Mouse (Mus musculus): ENCODE measurements around the gene Hist1h1c. TPM values are rescaled to one million over a fixed set of nuclear protein-coding genes. Genes with fewer than 3 reads are reported as not detected.
A peak's percentile ranks its signal among the peaks of the same experiment; 100 is the strongest.
"Not testable (repeated sequence)": the region's sequence is repeated elsewhere in the genome, so short reads cannot be mapped to it uniquely, and the experiment has no call there.

Gene Hist1h1c
- polyA plus RNA-seq, 1 experiment from 2014 or later, result 28.3 TPM

DNA sequence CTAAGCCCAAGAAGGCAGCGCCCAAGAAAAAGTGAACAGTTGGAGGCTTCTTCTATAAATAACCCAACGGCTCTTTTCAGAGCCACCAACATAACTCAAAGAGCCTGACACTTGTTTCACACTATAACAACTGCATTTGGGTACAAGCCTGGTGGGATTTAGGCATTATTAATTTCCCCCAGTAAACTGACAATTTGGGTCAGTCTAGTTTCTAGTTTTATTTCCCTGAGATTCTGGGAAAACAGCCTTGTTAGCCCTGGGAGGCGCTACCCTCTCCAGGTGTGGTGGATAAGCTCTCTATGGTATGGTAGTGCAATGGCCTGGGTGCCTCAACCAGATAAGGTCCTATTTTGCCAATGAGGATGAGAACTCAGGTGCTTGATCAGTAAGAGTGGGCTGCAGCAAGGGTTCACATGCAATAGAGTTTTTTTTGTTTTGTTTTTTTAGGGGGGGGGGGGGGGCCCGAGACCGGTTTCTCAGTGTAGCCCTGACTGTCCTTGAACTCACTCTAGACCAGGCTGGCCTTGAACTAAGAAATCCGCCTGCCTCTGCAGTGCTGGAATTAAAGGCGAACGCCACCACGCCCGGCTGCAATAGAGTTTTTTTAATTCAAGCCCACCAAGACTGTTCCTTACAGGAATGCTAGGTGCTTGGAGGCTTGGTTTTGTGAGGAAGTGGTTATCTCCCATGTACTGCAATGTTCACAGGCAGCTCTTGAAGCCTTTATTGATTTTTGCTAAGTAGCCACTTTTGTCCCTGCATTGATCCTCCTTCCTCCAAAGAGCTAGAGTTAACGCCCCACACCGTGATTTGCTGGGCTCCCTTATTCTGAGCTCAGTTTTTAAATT, 25.9 kb downstream of the Hist1h1c start:
- 42% methylated on average over 12 of the region's 12 CpGs for WGBS
- Histone ChIP-seq H3K27ac (ENCODE audit: low read length) (peak overlapping the region; percentile 99), H3K27me3 (ENCODE audit: insufficient read depth, low read length) (no peaks in the 10 kb centered on the region), H3K4me2 (replicated peaks; ENCODE audit: low read depth, low read length) (peak overlapping the region; percentile 90), H3K9ac (replicated peaks; ENCODE audit: low read length) (peak overlapping the region; percentile 83), H3K9me3 (ENCODE audit: low read length) (no peaks in the 10 kb centered on the region), H3K4me1 (ENCODE audit: insufficient read depth, low read length) (peaks cover 24% of the 10 kb centered on the region), H3K36me3 (ENCODE audit: insufficient read depth, low read length) (no peaks in the 10 kb centered on the region), H3K4me3 (ENCODE audit: low read length) (peak overlapping the region; percentile 70)
- no peak for ATAC-seq (ENCODE audit: low FRiP score, low TSS enrichment)

- 0 out of 2 replicates have a peak overlapping the region, but pooled peaks have one; percentile 90 for H3K4me2 ChIP-seq (replicated peaks; ENCODE audit: low read depth, low read length)
- no peak for ATAC-seq (ENCODE audit: low FRiP score, low TSS enrichment)
- 64% methylated on average over 1 of the region's 1 CpGs for WGBS
- H3K9me3 ChIP-seq (ENCODE audit: low read length), result no peaks in the 10 kb centered on the region
- H3K9ac ChIP-seq (replicated peaks; ENCODE audit: low read length), result no peak overlapping the region
- H3K27me3 ChIP-seq (ENCODE audit: insufficient read depth, low read length), result no peaks in the 10 kb centered on the region
- H3K4me1 ChIP-seq (ENCODE audit: insufficient read depth, low read length), result peaks cover 20% of the 10 kb centered on the region
- H3K4me3 ChIP-seq (ENCODE audit: low read length), result no peak overlapping the region
- H3K36me3 ChIP-seq (ENCODE audit: insufficient read depth, low read length), result no peaks in the 10 kb centered on the region
- no peak overlapping the region for H3K27ac ChIP-seq (ENCODE audit: low read length)
Measured at GRCm38 (mm10) chr13:23765172-23765513, 26.5 kb downstream of the Hist1h1c start.

- ATAC-seq (ENCODE audit: low FRiP score, low TSS enrichment), result no peak
- H3K4me1 ChIP-seq (ENCODE audit: insufficient read depth, low read length), result peaks cover 16% of the 10 kb centered on the region
- H3K4me3 ChIP-seq (ENCODE audit: low read length), result no peak overlapping the region
- H3K27ac ChIP-seq (ENCODE audit: low read length), result no peak overlapping the region
- no peaks in the 10 kb centered on the region for H3K27me3 ChIP-seq (ENCODE audit: insufficient read depth, low read length)
- H3K9ac ChIP-seq (replicated peaks; ENCODE audit: low read length), result no peak overlapping the region
- no peaks in the 10 kb centered on the region for H3K36me3 ChIP-seq (ENCODE audit: insufficient read depth, low read length)
- H3K9me3 ChIP-seq (ENCODE audit: low read length), result no peaks in the 10 kb centered on the region
- no peak overlapping the region for H3K4me2 ChIP-seq (replicated peaks; ENCODE audit: low read depth, low read length)
Measured at GRCm38 (mm10) chr13:23766772-23767171, 28.2 kb downstream of the Hist1h1c start.

DNA sequence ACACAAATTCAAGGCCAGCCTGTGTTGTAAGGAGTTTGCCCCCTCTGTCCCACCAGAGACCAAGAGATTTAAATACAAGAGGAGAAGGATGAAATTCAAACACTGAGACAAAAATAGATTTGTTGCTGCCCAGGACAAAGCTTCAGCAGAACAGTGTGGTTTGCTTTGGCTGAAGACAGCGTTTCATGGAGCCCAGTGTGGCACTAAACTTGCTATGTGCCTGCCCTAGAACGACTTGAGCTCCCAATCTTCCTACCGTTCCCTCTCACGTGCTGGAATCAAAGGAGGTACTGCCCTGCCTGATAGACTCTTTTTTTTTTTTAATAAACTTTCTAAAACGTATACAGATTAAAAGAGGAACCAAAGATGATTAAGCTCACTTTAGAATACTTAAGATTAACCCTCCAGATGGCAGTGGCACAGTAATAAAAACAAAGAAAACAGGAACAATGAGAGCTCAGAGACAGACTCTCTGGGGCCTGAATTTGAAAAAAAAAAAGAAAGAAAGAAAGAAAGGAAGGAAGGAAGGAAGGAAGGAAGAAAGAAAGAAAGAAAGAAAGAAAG, 30.3 kb downstream of the Hist1h1c start:
- H3K4me2 ChIP-seq (replicated peaks; ENCODE audit: low read depth, low read length), result no peak overlapping the region
- WGBS, result 58% methylated on average over 5 of the region's 5 CpGs
- no peak overlapping the region for H3K27ac ChIP-seq (ENCODE audit: low read length)
- no peaks in the 10 kb centered on the region for H3K36me3 ChIP-seq (ENCODE audit: insufficient read depth, low read length)
- H3K9me3 ChIP-seq (ENCODE audit: low read length), result no peaks in the 10 kb centered on the region
- no peak overlapping the region for H3K4me3 ChIP-seq (ENCODE audit: low read length)
- ATAC-seq (ENCODE audit: low FRiP score, low TSS enrichment), result no peak
- H3K4me1 ChIP-seq (ENCODE audit: insufficient read depth, low read length), result peaks cover 7% of the 10 kb centered on the region
- no peak overlapping the region for H3K9ac ChIP-seq (replicated peaks; ENCODE audit: low read length)
- no peaks in the 10 kb centered on the region for H3K27me3 ChIP-seq (ENCODE audit: insufficient read depth, low read length)

GRCm38 (mm10) chr13:23769613-23770012, 31.0 kb downstream of the Hist1h1c start, which contains the start of gene Trim38:
Gene Trim38 (plus strand): TSS chr13:23769913.
- not testable (repeated sequence) for ATAC-seq (ENCODE audit: low FRiP score, low TSS enrichment); H3K36me3 ChIP-seq (ENCODE audit: insufficient read depth, low read length); H3K4me1 ChIP-seq (ENCODE audit: insufficient read depth, low read length); H3K9me3 ChIP-seq (ENCODE audit: low read length); H3K4me3 ChIP-seq (ENCODE audit: low read length); H3K27ac ChIP-seq (ENCODE audit: low read length); H3K9ac ChIP-seq (replicated peaks; ENCODE audit: low read length); H3K27me3 ChIP-seq (ENCODE audit: insufficient read depth, low read length); H3K4me2 ChIP-seq (replicated peaks; ENCODE audit: low read depth, low read length)
- 88% methylated on average over 2 of the region's 2 CpGs for WGBS

DNA sequence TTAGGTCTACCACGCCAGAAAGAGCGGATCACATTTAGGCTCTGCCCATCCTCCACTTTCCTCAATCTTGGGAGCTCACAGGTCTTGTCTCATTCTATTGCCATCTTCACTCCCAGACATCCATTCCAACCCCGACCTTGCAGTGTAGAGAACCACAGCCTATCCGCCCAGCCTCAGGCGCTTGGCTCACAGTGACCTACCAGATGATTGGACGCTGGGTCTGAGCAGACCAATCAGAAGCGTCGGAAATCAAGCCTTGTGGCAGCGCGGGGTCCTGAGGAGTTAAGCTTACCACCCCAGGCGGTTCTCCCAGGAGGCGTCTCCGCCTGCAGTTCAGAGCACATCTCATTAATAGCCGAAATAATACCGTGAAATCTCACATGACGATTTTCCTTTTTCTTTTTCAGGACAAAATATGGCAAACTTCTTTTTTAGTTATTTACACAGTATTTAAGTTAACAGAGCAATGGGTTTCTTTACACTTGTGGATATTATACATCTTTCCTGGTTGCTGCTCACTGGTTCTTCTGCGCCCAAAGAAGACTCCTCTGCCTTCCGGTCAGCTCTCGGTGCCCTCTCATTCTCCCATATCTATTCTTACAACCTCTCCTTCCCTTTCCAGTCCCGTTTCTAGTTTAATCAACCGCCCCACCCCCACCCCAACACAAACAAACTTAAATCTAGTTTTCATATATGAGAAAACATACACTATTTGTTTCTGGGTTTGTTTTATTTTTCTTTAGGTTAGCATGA, 34.1 kb downstream of the Hist1h1c start:
- peak; percentile 93 for ATAC-seq (ENCODE audit: low FRiP score, low TSS enrichment)
- 28% methylated on average over 21 of the region's 21 CpGs for WGBS
- no peak overlapping the region for H3K9ac ChIP-seq (replicated peaks; ENCODE audit: low read length)
- no peaks in the 10 kb centered on the region for H3K9me3 ChIP-seq (ENCODE audit: low read length)
- H3K4me3 ChIP-seq (ENCODE audit: low read length), result peak overlapping the region; percentile 31
- H3K36me3 ChIP-seq (ENCODE audit: insufficient read depth, low read length), result no peaks in the 10 kb centered on the region
- no peak overlapping the region for H3K27ac ChIP-seq (ENCODE audit: low read length)
- no peaks in the 10 kb centered on the region for H3K4me1 ChIP-seq (ENCODE audit: insufficient read depth, low read length)
- no peaks in the 10 kb centered on the region for H3K27me3 ChIP-seq (ENCODE audit: insufficient read depth, low read length)
- peak overlapping the region; percentile 36 for H3K4me2 ChIP-seq (replicated peaks; ENCODE audit: low read depth, low read length)

DNA sequence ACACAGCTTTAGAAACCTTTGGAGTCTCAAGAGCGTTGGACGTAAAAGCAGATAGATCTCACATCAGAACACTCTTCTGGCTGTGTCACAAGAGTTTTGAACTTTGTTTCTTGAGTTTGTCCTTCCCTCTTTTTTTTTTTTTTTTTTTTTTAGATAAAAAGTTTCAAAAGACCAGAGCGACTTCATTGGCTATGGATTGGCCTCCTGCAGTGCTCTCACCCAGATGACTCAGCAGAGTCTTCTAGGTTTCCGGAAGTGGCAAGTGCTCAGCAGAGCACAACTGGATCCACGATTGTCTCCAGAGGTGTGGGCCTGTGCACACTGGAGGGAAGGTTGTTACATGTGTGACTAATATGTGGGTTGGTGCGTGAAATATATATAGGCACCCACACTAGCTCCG, 39.7 kb downstream of the Hist1h1c start:
- ATAC-seq (ENCODE audit: low FRiP score, low TSS enrichment), result no peak
- Histone ChIP-seq H3K27ac (ENCODE audit: low read length) (no peak overlapping the region), H3K9ac (replicated peaks; ENCODE audit: low read length) (no peak overlapping the region), H3K36me3 (ENCODE audit: insufficient read depth, low read length) (no peaks in the 10 kb centered on the region), H3K27me3 (ENCODE audit: insufficient read depth, low read length) (no peaks in the 10 kb centered on the region), H3K9me3 (ENCODE audit: low read length) (no peaks in the 10 kb centered on the region), H3K4me1 (ENCODE audit: insufficient read depth, low read length) (no peaks in the 10 kb centered on the region), H3K4me2 (replicated peaks; ENCODE audit: low read depth, low read length) (no peak overlapping the region), H3K4me3 (ENCODE audit: low read length) (no peak overlapping the region)
- WGBS, result 93% methylated on average over 7 of the region's 7 CpGs

GRCm38 (mm10) chr13:23779025-23779424, 40.4 kb downstream of the Hist1h1c start:
- H3K27ac ChIP-seq (ENCODE audit: low read length), result no peak overlapping the region
- no peak overlapping the region for H3K4me2 ChIP-seq (replicated peaks; ENCODE audit: low read depth, low read length)
- ATAC-seq (ENCODE audit: low FRiP score, low TSS enrichment), result no peak
- no peak overlapping the region for H3K4me3 ChIP-seq (ENCODE audit: low read length)
- WGBS, result 90% methylated on average over 4 of the region's 4 CpGs
- no peak overlapping the region for H3K9ac ChIP-seq (replicated peaks; ENCODE audit: low read length)
- H3K36me3 ChIP-seq (ENCODE audit: insufficient read depth, low read length), result no peaks in the 10 kb centered on the region
- H3K9me3 ChIP-seq (ENCODE audit: low read length), result no peaks in the 10 kb centered on the region
- no peaks in the 10 kb centered on the region for H3K27me3 ChIP-seq (ENCODE audit: insufficient read depth, low read length)
- H3K4me1 ChIP-seq (ENCODE audit: insufficient read depth, low read length), result no peaks in the 10 kb centered on the region
